Mouse (Mus musculus): ENCODE results near the gene Ttc9c.

Gene Ttc9c

DNA sequence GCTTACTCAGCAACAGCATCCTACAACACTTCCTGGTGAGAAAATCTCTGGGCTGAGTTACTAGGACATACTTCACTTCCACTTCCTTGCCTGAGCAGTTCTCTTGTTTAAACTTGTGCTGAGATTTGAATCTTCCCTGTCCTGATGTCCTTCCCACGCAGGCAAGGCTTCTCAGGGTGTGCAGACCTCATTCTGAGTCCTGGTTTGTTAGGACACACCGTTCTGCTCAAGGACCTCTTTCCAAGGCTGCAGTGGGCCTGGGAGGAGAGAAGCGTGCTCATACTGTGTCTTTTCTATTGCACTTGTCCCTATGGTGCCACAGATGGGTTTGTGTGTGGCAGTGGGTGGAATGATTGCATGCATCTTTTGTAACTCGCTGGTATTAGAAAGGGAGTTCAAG lies 13.8 kb upstream of the Ttc9c start:
- in situ Hi-C loops (cut with MboI, MseI) = loop anchor here (25.0 kb wide), 1 partner anchor 1054 kb away; the partner anchor contains the start of gene Incenp

DNA sequence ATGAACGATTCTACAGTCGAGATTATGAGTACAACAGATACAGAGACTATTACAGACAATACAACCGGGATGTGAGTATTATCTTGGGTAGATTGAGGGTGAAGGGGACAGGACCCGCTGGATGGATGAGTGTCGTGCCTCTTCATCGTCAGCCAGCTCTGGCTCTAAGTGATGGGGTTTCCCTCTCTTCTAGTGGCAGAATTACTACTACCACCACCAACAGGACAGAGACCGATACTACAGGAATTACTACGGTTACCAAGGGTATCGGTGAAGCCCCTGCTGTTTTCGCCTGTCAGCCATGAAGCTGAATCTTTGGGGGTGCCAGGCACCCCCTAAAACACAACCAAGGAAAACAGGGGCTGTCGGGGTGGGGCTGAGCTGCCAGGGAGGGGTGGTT lies 12.1 kb upstream of the Ttc9c start:
- in situ Hi-C loops (cut with MboI, MseI) = loop anchor here (25.0 kb wide), 1 partner anchor 1056 kb away; the partner anchor contains the start of gene Incenp

DNA sequence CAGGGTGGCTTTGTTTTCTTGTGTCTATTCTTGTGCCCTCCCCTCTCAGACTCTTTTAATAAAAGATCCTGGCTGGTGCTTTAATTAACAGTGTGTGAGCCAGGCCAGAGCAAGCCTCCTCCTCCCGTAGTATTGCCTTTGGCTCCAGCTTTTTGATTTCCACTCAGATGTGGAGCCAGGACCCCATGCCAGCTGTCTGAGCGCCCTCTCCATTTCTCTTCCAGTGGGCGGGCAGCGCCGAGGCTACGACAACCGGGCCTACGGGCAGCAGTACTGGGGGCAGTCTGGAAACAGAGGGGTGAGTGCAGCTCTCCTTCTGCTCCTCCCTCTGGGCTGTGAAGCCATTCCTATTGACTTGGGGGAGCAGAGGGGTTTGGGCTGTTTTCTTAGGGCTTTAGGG lies 11.5 kb upstream of the Ttc9c start:
- in situ Hi-C loops (cut with MboI, MseI) = loop anchor here (25.0 kb wide), 1 partner anchor 1057 kb away; the partner anchor contains the start of gene Incenp

DNA sequence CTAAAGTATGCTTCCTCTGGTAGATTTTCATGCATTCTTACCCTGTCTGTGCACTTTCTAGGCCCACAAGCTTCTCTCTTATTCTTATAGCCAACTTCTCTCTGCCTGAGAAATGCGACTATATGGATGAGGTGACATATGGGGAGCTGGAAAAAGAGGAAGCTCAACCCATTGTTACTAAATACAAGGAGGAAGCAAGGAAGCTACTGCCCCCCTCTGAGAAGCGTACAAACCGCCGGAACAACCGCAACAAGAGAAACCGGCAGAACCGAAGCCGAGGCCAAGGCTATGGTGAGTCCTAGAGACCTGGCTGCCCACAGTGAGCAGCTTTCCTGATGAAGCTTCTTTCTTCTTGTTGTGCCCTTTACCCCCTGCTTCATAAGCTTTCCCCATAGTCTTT lies 10.5 kb upstream of the Ttc9c start, which contains the start of gene AC129217.1:
TSS of gene AC129217.1 (plus strand) at position 114 of the 400 bp plus-strand sequence.
- in situ Hi-C loops (cut with MboI, MseI) = loop anchor here (25.0 kb wide), 1 partner anchor 1058 kb away; the partner anchor contains the start of gene Incenp

DNA sequence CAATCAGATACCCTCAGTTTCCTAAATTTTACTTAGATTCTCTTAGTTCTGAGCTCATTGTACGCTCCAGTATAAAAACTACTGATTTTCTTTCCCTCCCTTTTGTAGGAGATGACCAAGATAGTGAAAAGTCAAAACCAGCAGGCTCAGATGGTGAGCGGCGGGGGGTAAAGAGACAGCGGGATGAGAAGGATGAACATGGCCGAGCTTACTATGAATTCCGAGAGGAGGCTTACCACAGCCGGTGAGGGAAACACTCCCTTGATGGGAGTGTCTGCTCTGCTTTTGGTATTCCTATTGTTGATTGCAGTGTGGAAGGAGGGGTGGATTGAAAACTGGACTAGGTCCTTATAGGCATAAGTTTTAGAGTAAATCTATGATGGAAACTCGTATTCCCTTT lies 3.6 kb upstream of the Ttc9c start:
- in situ Hi-C loops (cut with MboI, MseI) = loop anchor here (5.0 kb wide), 1 partner anchor 65 kb away; the partner anchor contains the start of gene Nxf1

DNA sequence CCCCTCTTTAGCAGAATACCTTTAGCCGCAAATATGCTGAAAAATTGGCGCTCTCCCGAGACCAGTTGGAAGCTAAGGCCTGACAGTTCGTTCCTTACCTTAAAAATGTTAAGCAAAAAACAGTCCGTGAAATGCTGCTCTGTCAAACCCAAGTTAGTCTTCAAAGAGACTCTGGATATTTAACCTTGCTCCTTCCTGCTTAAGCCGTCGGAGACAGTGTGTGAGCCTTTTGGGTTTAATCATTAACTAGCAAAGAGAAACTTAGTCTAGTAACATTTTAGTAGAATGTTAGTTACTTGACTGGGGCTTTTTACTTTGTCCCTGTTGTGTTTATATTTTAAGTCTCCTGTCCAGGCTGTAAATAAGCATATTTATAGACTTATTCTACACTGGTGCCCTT lies 2.0 kb upstream of the Ttc9c start:
- in situ Hi-C loops (cut with MboI, MseI) = loop anchor here (5.0 kb wide), 1 partner anchor 64 kb away; the partner anchor contains the start of gene Nxf1

DNA sequence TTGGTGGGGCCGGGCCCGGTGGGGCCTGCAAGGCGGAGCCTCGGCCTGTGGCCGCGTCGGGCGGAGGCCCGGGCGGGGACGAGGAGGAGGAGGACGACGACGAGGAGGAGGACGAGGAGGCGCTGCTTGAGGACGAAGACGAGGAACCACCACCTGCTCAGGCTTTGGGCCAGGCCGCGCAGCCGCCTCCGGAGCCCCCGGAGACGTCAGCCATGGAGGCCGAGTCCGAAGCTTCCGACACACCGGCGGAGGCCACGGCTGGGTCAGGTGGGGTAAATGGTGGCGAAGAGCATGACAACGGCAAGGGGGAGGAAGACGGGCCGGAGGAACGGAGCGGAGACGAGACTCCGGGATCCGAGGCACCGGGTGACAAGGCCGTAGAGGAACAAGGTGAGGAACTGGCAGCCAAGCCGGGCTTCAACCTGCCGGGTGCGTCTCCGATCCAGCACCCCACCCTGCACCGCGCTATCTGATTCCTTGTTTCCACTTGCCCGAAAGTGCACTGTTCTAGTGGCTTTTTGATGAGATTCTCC lies 1.4 kb upstream of the Ttc9c start:
- in situ Hi-C loops (cut with MboI, MseI) = loop anchor here (5.0 kb wide), 1 partner anchor 63 kb away; the partner anchor contains the start of gene Nxf1

DNA sequence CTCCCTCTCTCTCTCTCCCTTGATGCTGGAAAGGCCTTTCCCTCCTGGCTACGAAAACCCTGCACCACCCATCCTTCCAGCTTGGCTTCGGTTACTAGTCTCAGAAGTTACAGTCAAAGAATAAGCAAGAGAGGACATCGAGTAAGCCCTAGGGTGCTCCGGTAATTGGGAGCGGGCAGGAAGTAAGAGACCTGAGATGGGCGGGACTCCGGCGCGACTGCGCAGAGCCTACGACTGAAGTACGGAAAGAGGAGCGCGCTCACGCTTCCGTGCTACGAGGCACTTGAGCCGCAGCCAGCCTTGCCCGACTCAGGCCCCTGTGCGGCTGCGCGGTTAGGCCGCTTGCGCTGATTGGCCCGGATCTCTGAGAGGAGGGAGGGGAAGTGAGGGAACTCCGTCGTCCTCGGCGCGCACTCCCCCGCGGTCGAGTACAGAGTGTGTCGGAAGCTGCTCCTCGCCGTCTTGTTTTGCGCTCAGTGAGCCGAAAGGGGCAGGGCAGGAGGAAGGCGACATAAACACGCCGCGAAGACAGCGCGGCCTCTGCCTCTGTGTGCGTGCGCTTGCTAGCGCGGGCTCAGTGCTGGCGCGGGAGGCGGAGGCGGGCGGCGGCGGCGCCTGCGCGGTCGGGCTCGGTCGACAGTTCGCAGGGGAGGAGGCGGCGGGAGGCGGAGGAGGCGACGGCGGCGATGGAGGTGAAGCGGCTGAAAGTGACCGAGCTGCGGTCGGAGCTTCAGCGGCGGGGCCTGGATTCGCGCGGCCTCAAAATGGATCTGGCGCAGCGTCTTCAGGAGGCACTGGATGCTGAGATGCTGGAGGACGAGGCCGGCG lies 677 bp upstream of the Ttc9c start, which contains the start of gene Hnrnpul2:
TSS of gene Hnrnpul2 (plus strand) at position 415 of the 828 bp plus-strand sequence.
- in situ Hi-C loops (cut with MboI, MseI) = loop anchor here (5.0 kb wide), 3 partner anchors 43 to 77 kb away; partner anchors contain the start of genes Ganab and Nxf1

DNA sequence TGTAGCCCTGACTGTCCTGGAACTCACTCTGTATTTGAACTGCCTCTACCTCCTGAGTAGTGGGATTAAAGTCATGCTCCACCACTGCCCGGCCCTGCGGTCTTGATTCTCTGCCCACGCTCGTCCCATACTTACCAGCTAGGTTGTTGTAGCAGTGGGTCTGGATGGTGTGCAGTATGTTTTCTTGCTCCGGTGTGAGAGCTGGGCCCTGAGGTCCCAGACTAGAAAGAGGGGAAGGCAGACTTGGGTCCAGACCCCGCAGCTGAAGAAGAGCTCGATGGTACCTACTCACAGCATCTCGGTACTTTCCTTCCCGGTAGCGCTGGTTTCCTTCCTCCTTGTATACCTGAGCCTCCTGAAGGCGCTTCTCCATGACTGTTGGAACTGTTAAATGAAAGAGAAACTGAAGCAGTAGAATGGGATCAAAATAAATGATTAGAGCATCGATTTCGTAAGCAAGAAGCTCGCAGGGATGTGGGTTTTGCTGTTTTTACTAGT lies 783 bp downstream of the Ttc9c start:
- in situ Hi-C loops (cut with MboI, MseI) = loop anchor here (5.0 kb wide), 2 partner anchors 41 to 79 kb away; partner anchors contain the start of gene Ganab

DNA sequence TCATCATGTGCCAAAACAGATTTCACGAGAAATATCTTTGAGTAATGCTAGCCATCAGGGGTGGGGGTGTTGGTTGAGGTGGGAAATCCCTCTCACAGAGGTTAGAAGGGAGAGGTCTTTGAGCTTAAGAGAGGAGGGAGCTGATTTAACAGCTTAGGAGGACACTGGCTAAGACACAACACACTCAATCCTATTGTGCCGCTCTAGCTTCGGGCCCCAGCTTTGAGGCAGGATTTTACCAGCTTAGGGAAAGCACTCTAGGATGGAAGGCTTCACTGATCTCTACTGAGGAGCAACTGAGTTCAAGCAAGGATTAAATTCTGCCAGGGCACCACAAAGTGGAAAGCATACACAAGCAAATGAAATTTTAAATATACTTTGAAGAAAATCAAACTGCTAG lies 2.1 kb downstream of the Ttc9c start:
- in situ Hi-C loops (cut with MboI, MseI) = loop anchor here (5.0 kb wide), 2 partner anchors 40 to 80 kb away; partner anchors contain the start of gene Ganab

DNA sequence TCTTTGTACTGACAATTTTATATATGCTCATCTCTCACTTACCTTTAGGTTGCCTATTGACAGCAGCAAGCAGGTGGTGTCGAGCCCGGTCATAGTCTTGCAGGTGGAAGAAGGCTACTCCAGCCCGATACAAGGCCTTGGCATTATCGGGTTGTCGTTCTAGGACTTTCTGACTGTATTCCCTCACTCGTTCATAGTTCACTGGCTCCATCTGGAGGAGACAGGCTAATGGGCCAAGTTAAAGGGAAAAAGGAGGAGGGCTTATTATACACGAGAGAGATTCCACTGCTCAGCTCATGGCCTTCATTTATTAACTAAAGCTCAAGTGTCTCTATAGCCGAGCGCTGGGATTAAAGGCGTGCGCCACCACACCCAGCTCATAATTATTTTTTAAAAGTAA lies 3.3 kb downstream of the Ttc9c start:
- in situ Hi-C loops (cut with MboI, MseI) = loop anchor here (5.0 kb wide), 2 partner anchors 39 to 81 kb away; partner anchors contain the start of gene Ganab

DNA sequence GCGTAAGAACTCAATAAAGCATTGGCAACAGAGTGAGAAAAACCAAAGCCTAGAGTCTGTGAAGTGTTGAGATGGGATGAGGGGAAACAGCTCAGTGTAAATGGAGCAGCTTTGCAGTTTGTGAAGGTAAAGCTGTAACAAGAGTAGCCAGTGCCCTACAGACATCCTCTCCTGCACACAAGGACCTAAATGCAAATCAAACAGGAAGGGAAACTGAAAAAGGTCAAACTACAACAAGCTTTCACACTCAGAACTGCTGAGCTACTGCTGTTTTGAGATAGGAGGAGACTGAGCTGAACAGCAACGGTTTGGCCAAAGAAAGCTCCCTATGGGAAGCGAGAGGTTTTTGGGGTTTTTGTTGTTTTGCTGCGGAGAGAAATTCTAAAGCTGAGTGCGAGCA lies 12.3 kb downstream of the Ttc9c start:
- in situ Hi-C loops (cut with MboI, MseI) = no loop called here

DNA sequence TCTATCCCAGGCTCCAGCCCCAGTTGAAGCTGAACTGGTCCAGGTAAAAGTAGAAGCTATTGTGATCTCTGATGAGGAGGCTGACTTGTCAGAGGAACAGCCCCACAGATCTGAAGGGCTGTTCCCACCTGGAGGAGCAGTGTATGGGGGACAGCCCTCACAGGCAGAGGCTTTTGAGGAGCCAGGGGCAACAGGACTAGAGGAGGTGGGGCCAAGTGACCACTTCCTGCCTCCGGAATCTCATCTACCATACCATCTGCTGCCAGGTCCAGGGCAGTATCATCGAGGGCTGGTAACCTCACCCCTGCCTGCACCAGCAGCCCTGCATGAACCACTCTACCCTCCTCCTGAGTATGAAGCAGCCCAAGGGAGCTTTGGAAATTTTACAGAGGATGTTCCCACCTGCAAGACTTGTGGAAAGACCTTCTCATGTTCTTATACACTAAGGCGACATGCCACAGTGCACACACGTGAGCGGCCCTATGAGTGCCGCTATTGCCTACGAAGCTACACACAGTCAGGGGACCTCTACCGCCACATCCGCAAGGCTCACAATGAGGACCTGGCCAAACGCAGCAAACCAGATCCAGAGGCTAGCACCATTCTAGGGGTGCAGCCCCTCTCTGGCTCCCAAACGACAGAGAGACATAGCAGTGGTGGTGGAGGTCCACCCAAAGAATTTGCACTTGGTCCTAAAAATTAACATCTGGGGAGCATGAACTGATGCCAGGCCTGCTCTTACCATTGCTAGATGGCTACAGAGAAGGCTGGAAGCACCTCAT lies 15.1 kb downstream of the Ttc9c start:
- in situ Hi-C loops (cut with MboI, MseI) = no loop called here

DNA sequence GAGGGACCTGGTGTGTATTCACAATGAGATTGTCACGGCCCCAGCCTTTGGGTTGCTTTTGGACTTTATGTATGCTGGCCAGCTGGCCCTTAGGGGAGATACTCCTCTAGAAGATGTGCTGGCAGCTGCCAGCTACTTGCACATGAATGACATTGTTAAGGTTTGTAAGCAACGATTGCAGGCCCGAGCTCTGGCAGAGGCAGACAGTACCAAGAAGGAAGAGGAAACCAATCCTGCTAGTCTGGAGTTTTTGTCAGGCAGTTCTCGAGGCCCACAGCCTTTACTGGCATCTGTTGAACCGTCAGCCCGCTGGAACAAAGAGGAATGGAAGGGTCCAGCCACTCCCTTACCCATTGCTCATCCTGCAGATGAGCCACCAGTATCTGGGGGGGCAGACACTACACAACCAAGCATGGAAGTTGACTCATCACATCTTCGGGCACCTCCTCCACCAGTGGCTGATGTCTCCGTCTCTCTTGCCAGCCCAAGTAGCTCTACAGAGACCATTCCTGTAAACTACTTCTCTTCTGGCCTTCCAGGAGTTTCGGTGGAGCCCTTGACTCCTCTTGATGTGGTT lies 15.8 kb downstream of the Ttc9c start:
- in situ Hi-C loops (cut with MboI, MseI) = no loop called here

DNA sequence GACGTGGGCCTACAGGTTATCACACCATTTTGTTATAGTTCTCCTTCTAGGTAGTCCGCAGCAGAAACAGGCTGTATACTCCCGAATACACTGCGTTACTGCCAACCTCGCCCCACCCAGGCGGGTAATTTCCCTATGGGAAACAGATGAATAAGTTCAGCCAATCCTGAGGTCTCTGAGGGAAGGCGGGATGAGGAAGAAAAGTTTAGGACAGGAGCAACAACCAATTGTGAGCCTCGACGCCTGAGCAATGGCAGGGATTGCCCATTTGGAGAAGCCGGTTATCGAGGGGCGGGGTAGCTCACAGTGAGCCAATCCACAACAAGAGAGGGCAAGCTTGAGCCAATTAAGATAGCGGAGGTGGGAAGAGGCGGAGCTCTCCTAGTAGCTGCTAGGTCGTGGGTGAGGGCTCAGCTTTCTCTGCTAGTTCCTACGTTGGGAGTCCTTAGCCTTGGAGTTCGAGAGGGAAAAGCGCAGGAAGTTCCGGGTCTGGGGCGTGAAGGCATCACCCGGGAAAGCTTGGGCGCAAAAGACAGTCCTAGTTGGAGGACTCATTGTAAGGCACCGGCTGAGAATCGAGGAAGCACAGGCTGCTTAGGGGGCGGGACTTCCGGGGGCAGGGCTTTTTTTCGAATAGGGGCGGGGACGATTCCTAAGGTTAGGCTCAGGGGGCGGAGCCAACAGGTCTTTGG lies 16.9 kb downstream of the Ttc9c start, which contains the start of gene Zbtb3:
TSS of gene Zbtb3 (plus strand) at position 426 of the 692 bp plus-strand sequence.
- in situ Hi-C loops (cut with MboI, MseI) = no loop called here

DNA sequence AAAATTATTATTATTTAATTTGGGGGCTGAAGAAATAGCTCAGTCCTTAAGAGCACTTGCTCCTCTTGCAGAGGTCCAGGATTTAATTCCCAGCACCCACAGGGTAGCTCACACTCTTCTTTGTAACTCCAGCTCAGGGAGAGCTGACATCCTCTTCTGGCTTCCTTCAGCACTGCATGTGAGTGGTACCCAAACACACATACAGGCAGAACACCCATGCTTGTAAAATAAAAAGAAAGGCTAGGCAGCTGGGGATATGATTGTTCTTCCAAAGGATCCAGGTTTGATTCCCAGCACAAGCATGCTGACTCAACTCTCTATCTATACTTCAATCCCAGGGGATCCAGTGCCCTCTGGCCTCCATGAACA lies 20.2 kb downstream of the Ttc9c start:
- in situ Hi-C loops (cut with MboI, MseI) = no loop called here

DNA sequence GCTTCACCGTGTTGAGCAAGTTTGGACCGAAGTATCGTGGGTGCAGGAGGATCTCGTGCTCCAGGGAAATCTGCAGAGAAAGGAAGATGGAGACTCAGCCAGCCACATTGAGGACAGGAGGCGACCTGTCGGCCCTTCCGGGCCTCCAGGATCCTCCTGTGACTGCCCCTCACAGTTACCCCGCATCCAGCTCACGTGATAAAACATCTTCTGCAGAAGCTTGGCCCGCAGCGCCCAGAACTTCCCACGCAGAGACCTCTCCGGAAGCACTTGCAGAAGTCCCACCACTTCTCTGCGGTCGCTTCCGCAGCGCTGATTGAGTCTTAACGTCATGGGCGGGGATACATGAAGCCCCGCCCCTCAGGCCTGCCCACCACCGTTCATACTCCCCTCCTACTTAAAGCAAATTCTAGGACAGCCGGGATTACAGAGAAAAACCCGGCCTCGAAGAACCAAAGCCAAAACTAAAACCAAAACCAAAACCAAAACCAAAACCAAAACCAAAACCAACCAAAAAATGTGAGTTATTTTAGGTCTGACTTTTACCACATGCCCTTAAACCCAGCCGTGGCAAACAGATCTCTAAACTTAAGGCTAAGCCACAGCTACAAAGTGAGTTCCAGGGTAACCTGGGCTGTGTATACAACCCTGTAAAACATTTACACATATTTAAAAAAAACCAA lies 20.7 kb downstream of the Ttc9c start, which contains the start of gene Polr2g:
TSS of gene Polr2g (minus strand) at position 314 of the 683 bp plus-strand sequence.
- in situ Hi-C loops (cut with MboI, MseI) = no loop called here

DNA sequence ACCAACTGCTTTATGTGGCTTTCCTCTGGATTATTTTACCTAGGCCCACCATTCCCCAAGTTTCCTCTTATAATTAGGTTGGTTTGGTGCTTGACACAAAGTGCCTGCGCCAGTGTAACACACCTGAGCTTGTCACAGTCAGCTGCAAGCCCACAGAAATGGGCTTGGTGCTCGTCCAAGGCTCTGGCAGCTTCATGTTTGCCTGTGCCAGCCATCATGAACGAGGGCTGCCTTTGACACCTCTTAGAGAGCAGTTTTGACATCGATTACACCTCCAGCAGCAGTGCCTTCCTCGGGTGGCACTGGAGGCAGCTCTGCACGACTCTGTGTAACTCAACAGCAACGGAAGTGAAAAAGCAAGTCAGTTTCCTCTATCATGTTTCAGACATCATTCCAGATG lies 29.0 kb downstream of the Ttc9c start:
- in situ Hi-C loops (cut with MboI, MseI) = no loop called here

DNA sequence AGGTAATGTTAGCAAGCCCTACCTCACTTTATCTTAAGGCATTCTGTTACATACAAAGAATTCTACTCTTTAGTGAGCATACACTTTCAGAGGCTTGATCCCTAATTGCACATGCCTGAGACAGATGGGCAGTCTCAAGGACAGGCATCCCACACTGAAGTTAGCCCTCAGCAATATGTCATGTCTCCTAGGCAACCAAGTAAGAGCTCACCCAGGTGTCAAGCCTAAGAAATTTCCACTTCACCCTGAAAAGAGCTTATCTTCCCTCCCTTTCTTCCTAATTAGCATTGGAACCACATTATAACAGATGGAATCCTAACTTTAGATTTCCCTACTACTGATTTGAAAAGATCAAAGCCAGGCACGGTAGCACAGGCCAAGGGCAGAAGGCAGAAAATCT lies 30.0 kb downstream of the Ttc9c start:
- in situ Hi-C loops (cut with MboI, MseI) = no loop called here

DNA sequence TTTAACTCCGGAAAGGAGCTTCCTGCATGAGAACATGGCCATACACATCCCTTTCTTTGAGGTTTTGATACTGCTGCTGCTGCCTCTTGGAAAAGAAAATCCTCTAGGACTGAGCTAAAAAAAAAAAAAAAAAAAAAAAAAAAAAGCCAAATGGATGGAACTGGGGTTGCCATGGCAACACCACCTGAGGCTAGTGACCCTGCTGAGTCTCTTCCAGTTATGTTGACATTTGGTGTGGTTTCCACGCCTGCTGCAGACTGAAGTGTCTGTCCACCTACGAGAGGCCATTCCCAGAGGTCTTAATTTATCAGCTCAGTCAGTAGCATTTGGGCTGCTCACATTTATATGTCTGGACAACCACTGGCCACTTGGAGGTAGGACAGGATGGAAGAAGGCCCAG lies 30.6 kb downstream of the Ttc9c start:
- in situ Hi-C loops (cut with MboI, MseI) = no loop called here
